In the genomic region with DNA sequence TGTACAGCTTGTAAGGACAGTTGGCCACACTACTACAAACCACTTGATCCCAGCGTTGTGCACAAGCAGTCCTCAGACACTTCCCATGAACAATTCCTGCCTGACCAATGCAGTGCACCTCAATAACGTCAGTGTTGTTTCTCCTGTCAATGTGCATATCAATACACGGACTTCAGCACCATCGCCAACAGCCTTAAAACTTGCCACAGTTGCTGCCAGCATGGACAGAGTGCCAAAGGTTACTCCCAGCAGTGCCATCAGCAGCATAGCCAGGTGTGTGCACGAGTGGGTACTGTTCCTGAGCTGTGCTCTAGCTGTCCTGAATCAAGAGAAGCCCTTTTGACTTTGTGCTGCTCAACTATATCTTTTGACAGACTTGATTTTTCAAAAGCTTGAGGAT, we compare ENCODE assay signal across 16 mouse cellular contexts.
"Had no signal": no experiment of that assay in that cellular context is flagged by ENCODE, and none has a peak within 500 bp of the region (broad histone marks: within the 10 kb centered on the region; RNA-seq: fewer than 3 reads in every experiment).

No protein-coding gene starts in this region.

- H3K4me1 ChIP-seq: neural tube, embryonic 13.5 days; neural tube, embryonic 15.5 days; stomach, embryonic 15.5 days had no signal

- H3K4me3 ChIP-seq: neural tube, embryonic 13.5 days; neural tube, embryonic 15.5 days; stomach, embryonic 15.5 days had no signal

- H3K9me3 ChIP-seq: neural tube, embryonic 13.5 days; neural tube, embryonic 15.5 days; stomach, embryonic 15.5 days had no signal

- H3K27me3 ChIP-seq: neural tube, embryonic 13.5 days; neural tube, embryonic 15.5 days; stomach, embryonic 15.5 days had no signal

- H3K27ac ChIP-seq: neural tube, embryonic 13.5 days; neural tube, embryonic 15.5 days; stomach, embryonic 15.5 days; stomach, postnatal 0 days had no signal

- H3K4me2 ChIP-seq: neural tube, embryonic 13.5 days; neural tube, embryonic 15.5 days; stomach, embryonic 15.5 days had no signal

- DNase-seq: retina, postnatal 1 day; right cerebral cortex, adult 18-20 months; right cerebral cortex, postnatal 14 days; right cerebral cortex, postnatal 25 days; right cerebral cortex, postnatal 4 days; spleen, adult 18-20 months; thymus, adult 18-20 months; thymus, adult 2 months; thymus, postnatal 14 days; thymus, postnatal 25 days; thymus, postnatal 36 days; thymus, postnatal 4 days had no signal

- H3K9ac ChIP-seq: neural tube, embryonic 13.5 days; neural tube, embryonic 15.5 days; stomach, embryonic 15.5 days had no signal
